Mouse (Mus musculus): ENCODE measurements around the gene Flad1.

DNA sequence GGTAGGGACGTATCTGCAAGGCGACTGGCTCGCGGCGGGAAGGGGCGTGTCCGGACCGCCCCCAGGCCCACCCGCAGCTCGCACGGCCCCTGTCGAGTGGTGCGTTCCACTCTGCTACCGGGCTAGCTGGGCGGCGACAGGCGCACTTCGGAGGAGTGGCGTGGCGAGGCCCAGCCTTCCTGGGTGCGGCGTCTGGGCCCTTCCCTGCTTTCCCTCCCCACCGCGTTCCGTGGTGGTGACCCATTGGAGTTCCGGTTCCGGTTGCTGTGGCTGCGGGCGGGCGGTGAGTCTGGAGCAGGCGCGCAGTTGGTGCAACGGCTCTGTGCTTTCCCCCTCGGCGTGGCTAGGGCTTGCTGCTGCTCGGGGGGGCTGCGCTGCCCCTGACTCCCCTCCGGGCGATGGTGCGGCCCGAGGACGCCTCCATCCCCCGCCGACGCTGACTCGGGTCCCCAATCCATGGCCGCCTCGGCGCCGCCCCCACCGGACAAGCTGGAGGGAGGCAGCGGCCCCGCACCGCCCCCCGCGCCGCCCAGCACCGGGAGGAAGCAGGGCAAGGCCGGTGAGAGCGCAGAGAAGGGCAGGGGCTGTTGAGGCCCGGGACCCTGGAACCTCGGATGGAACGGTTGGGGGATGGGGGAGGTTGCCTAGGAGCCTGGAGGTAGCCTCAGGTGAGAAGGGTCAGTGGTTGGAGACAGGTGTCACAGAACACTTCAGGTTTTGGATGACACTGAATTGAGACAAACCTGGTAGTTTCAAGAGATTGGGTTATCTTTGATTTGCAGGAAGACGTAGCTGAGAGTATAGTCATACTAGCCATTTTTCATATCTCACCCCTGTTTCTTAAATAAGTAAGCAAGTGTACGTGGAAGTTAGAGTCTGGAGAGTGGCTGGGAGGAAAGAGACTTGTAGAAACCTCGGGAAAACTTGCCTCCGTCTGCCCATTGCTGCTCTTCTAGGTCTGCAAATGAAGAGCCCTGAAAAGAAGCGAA is 18.8 kb upstream of the Flad1 start, which contains the start of gene Pygo2:
- no peak for TF ChIP-seq CTCF (IDR thresholded peaks at IDR 0.05; ENCODE audit: extremely low read depth, insufficient read depth, low read length)
- peak; percentile 75 for TF ChIP-seq POLR2A (IDR thresholded peaks at IDR 0.05; ENCODE audit: extremely low read depth, insufficient read depth, low read length)
